Mouse (Mus musculus) CH12.LX (cell line): ENCODE data around the gene Glrx2. TPM values are rescaled to one million over a fixed set of nuclear protein-coding genes. Genes with fewer than 3 reads are reported as not detected.

Experiments used
- DNase-seq: peaks from one replicate; pipeline ENCODE4 v3.0.0-alpha.2; 2013; ENCODE audit errors: extremely low read depth
- H3K27ac ChIP-seq: 2 replicates; pipeline ENCODE4 v1.5.1; 2012; ENCODE audit warnings: low read depth, mild to moderate bottlenecking, control low read depth, moderate library complexity; ENCODE audit not compliant: insufficient read depth
- H3K27me3 ChIP-seq: replicated peaks from 2 replicates; pipeline ENCODE3; 2012; ENCODE audit warnings: inconsistent platforms
- H3K36me3 ChIP-seq, 2 experiments: replicated peaks in 1 of 2; 2 replicates each; pipeline versions ENCODE3 to v1.6.1; 2012; ENCODE audit warnings: inconsistent platforms in 1 of 2, low read length in 1 of 2, mild to moderate bottlenecking in 1 of 2, mixed read lengths in 1 of 2, moderate library complexity in 1 of 2; ENCODE audit not compliant: control insufficient read depth in 1 of 2, insufficient read depth in 1 of 2
- H3K4me1 ChIP-seq, 2 experiments: 2 replicates each; pipeline ENCODE4 v1.6.1; 2012; ENCODE audit warnings: inconsistent platforms in 1 of 2, moderate library complexity in 1 of 2; ENCODE audit not compliant: insufficient read depth in 2 of 2, control insufficient read depth in 1 of 2
- H3K4me2 ChIP-seq: 2 replicates; pipeline ENCODE4 v1.6.1; 2012; ENCODE audit warnings: low read depth, mild to moderate bottlenecking, control low read depth; ENCODE audit not compliant: poor library complexity, insufficient read depth, severe bottlenecking
- H3K4me3 ChIP-seq, 3 experiments: fragments of 150-350 bp in 1 of 3; sonication (generic) in 1 of 3; replicated peaks in 1 of 3; 2 replicates each; pipeline versions ENCODE3 to v1.5.1; 2011 to 2012; ENCODE audit warnings: low read depth in 2 of 3, low read length in 2 of 3, mild to moderate bottlenecking in 2 of 3, moderate library complexity in 2 of 3, control low read depth in 1 of 3, improper control_type of control experiment in 1 of 3, inconsistent platforms in 1 of 3, mixed read lengths in 1 of 3; ENCODE audit not compliant: poor library complexity in 1 of 3
- H3K79me2 ChIP-seq: replicated peaks from 2 replicates; pipeline ENCODE4 v1.6.1; 2012; ENCODE audit warnings: mild to moderate bottlenecking, moderate library complexity; ENCODE audit not compliant: control insufficient read depth, poor library complexity, insufficient read depth, severe bottlenecking; ENCODE audit errors: extremely low read depth
- H3K9ac ChIP-seq: 2 replicates; pipeline ENCODE4 v1.6.1; 2012; ENCODE audit warnings: low read depth, mild to moderate bottlenecking, control low read depth, moderate library complexity; ENCODE audit not compliant: insufficient read depth
- H3K9me3 ChIP-seq: replicated peaks from 2 replicates; pipeline ENCODE3; 2012; ENCODE audit warnings: low read length, inconsistent platforms, mixed read lengths
- BHLHE40 ChIP-seq: IDR thresholded peaks from 2 replicates; pipeline ENCODE4 v1.6.1; 2011; ENCODE audit warnings: mild to moderate bottlenecking, low read depth, low read length, improper control_type of control experiment
- CHD1 ChIP-seq: IDR thresholded peaks from 2 replicates; pipeline ENCODE4 v1.6.1; 2012; ENCODE audit warnings: low read depth, low read length, improper control_type of control experiment, inconsistent platforms
- CHD2 ChIP-seq: IDR thresholded peaks from 2 replicates; pipeline ENCODE4 v1.6.1; 2011; ENCODE audit warnings: low read length, improper control_type of control experiment
- CTCF ChIP-seq, 2 experiments: IDR thresholded peaks in 1 of 2; conservative IDR thresholded peaks in 1 of 2; 2 replicates each; pipeline ENCODE4 v1.5.1; 2011 to 2012; ENCODE audit warnings: low read depth in 2 of 2, low read length in 2 of 2, improper control_type of control experiment in 1 of 2, inconsistent platforms in 1 of 2, mild to moderate bottlenecking in 1 of 2, moderate library complexity in 1 of 2
- E2F4 ChIP-seq: IDR thresholded peaks from 2 replicates; pipeline ENCODE4 v1.6.1; 2011; ENCODE audit warnings: low read depth, low read length, improper control_type of control experiment; ENCODE audit not compliant: insufficient replicate concordance
- ELF1 ChIP-seq: IDR thresholded peaks from 2 replicates; pipeline ENCODE4 v1.6.1; 2014; ENCODE audit warnings: low read depth, mild to moderate bottlenecking, inconsistent platforms, low read length, improper control_type of control experiment
- EP300 ChIP-seq: IDR thresholded peaks from 2 replicates; pipeline ENCODE4 v1.6.1; 2011; ENCODE audit warnings: low read length, improper control_type of control experiment
- ETS1 ChIP-seq: conservative IDR thresholded peaks from 2 replicates; pipeline ENCODE4 v1.6.1; 2012; ENCODE audit warnings: low read depth, mild to moderate bottlenecking, inconsistent platforms, low read length, improper control_type of control experiment, moderate library complexity
- GABPA ChIP-seq: IDR thresholded peaks from 2 replicates; pipeline ENCODE4 v1.6.1; 2012; ENCODE audit warnings: low read depth, low read length, improper control_type of control experiment, inconsistent platforms; ENCODE audit not compliant: insufficient replicate concordance
- HCFC1 ChIP-seq: IDR thresholded peaks from 2 replicates; pipeline ENCODE4 v1.6.1; 2012; ENCODE audit warnings: low read depth, mild to moderate bottlenecking, inconsistent platforms, low read length, improper control_type of control experiment
- IRF4 ChIP-seq: IDR thresholded peaks from 2 replicates; pipeline ENCODE4 v1.6.1; 2014; ENCODE audit warnings: low read depth, mild to moderate bottlenecking, inconsistent platforms, low read length, improper control_type of control experiment
- JUN ChIP-seq: IDR thresholded peaks from 2 replicates; pipeline ENCODE4 v1.6.1; 2011; ENCODE audit warnings: low read depth, mild to moderate bottlenecking, low read length, improper control_type of control experiment, moderate library complexity; ENCODE audit not compliant: insufficient read depth
- JUND ChIP-seq: conservative IDR thresholded peaks from 2 replicates; pipeline ENCODE4 v1.6.1; 2011; ENCODE audit warnings: low read depth, low read length, improper control_type of control experiment
- KAT2A ChIP-seq: IDR thresholded peaks from 2 replicates; pipeline ENCODE4 v1.6.1; 2012; ENCODE audit warnings: low read length, improper control_type of control experiment, inconsistent platforms; ENCODE audit not compliant: insufficient replicate concordance
- MAFK ChIP-seq: IDR thresholded peaks from 2 replicates; pipeline ENCODE4 v1.6.1; 2011; ENCODE audit warnings: low read length, improper control_type of control experiment; ENCODE audit not compliant: insufficient replicate concordance
- MAX ChIP-seq: IDR thresholded peaks from 2 replicates; pipeline ENCODE4 v1.6.1; 2011; ENCODE audit warnings: low read length, improper control_type of control experiment
- MAZ ChIP-seq: IDR thresholded peaks from 2 replicates; pipeline ENCODE4 v1.6.1; 2012; ENCODE audit warnings: low read depth, mild to moderate bottlenecking, inconsistent platforms, low read length, improper control_type of control experiment, moderate library complexity
- MEF2A ChIP-seq: IDR thresholded peaks from 2 replicates; pipeline ENCODE4 v1.6.1; 2014; ENCODE audit warnings: low read depth, mild to moderate bottlenecking, inconsistent platforms, low read length, improper control_type of control experiment, borderline replicate concordance
- MXI1 ChIP-seq: IDR thresholded peaks from 2 replicates; pipeline ENCODE4 v1.6.1; 2011; ENCODE audit warnings: mild to moderate bottlenecking, low read depth, low read length, improper control_type of control experiment
- MYC ChIP-seq: IDR thresholded peaks from 2 replicates; pipeline ENCODE4 v1.6.1; 2011; ENCODE audit warnings: low read depth, mild to moderate bottlenecking, improper control_type of control experiment, low read length
- NELFE ChIP-seq: IDR thresholded peaks from 2 replicates; pipeline ENCODE4 v1.6.1; 2011; ENCODE audit warnings: low read depth, low read length, improper control_type of control experiment
- NRF1 ChIP-seq: IDR thresholded peaks from 2 replicates; pipeline ENCODE4 v1.6.1; 2014; ENCODE audit warnings: low read depth, mild to moderate bottlenecking, inconsistent platforms, low read length, improper control_type of control experiment, moderate library complexity
- PAX5 ChIP-seq: IDR thresholded peaks from 2 replicates; pipeline ENCODE4 v1.6.1; 2012; ENCODE audit warnings: low read length, inconsistent platforms, mixed read lengths
- POLR2A ChIP-seq: IDR thresholded peaks from 2 replicates; pipeline ENCODE4 v1.6.1; 2011; ENCODE audit warnings: low read depth, mild to moderate bottlenecking, improper control_type of control experiment, low read length
- POLR2AphosphoS2 ChIP-seq: IDR thresholded peaks from 2 replicates; pipeline ENCODE4 v1.6.1; 2011; ENCODE audit warnings: low read depth, low read length, improper control_type of control experiment
- RAD21 ChIP-seq: IDR thresholded peaks from 2 replicates; pipeline ENCODE4 v1.6.1; 2011; ENCODE audit warnings: low read depth, mild to moderate bottlenecking, low read length, improper control_type of control experiment, moderate library complexity
- RCOR1 ChIP-seq: conservative IDR thresholded peaks from 2 replicates; pipeline ENCODE4 v1.6.1; 2012; ENCODE audit warnings: low read depth, mild to moderate bottlenecking, inconsistent platforms, low read length, improper control_type of control experiment
- SIN3A ChIP-seq: IDR thresholded peaks from 2 replicates; pipeline ENCODE4 v1.6.1; 2012; ENCODE audit warnings: low read length, improper control_type of control experiment, inconsistent platforms
- SMC3 ChIP-seq: IDR thresholded peaks from 2 replicates; pipeline ENCODE4 v1.6.1; 2011; ENCODE audit warnings: low read depth, low read length, improper control_type of control experiment
- TBP ChIP-seq: conservative IDR thresholded peaks from 2 replicates; pipeline ENCODE4 v1.6.1; 2011; ENCODE audit warnings: low read depth, low read length, improper control_type of control experiment
- TCF12 ChIP-seq: IDR thresholded peaks from 2 replicates; pipeline ENCODE4 v1.6.1; 2014; ENCODE audit warnings: low read depth, mild to moderate bottlenecking, inconsistent platforms, low read length, improper control_type of control experiment
- UBTF ChIP-seq: IDR thresholded peaks from 2 replicates; pipeline ENCODE4 v1.6.1; 2012; ENCODE audit warnings: low read depth, mild to moderate bottlenecking, inconsistent platforms, low read length, improper control_type of control experiment, moderate library complexity
- USF1 ChIP-seq: IDR thresholded peaks from 2 replicates; pipeline ENCODE4 v1.6.1; 2014; ENCODE audit warnings: low read depth, mild to moderate bottlenecking, inconsistent platforms, low read length, improper control_type of control experiment
- USF2 ChIP-seq: conservative IDR thresholded peaks from 2 replicates; pipeline ENCODE4 v1.6.1; 2011; ENCODE audit warnings: low read depth, low read length, improper control_type of control experiment
- ZC3H11A ChIP-seq: IDR thresholded peaks from 2 replicates; pipeline ENCODE4 v1.6.1; 2012; ENCODE audit warnings: low read depth, mild to moderate bottlenecking, inconsistent platforms, low read length, improper control_type of control experiment
- ZKSCAN1 ChIP-seq: IDR thresholded peaks from 2 replicates; pipeline ENCODE4 v1.6.1; 2012; ENCODE audit warnings: low read depth, inconsistent platforms, low read length, improper control_type of control experiment, borderline replicate concordance
- ZMIZ1 ChIP-seq: IDR thresholded peaks from 2 replicates; pipeline ENCODE4 v1.6.1; 2012; ENCODE audit warnings: low read depth, mild to moderate bottlenecking, inconsistent platforms, low read length, improper control_type of control experiment
- ZNF384 ChIP-seq: IDR thresholded peaks from 2 replicates; pipeline ENCODE4 v1.6.1; 2012; ENCODE audit warnings: low read depth, low read length, improper control_type of control experiment, inconsistent platforms
- dilution Hi-C: fragments of 300-500 bp; cut with MboI; formaldehyde crosslinking; loops from 2 replicates; pipeline ENCODE4 v1.14.3; 2020; ENCODE audit warnings: low sequenced_read_pairs; ENCODE audit not compliant: extremely low pct_unique_long_range_greater_than_20kb, extremely low pct_ligation_motif_present
- in situ Hi-C: fragments of 300-500 bp; cut with MboI; formaldehyde crosslinking; loops from 3 replicates; pipeline ENCODE4 v1.14.3; 2019; ENCODE audit warnings: low sequenced_read_pairs, low pct_ligation_motif_present, low pct_unique_long_range_greater_than_20kb, mixed read lengths
- polyA plus RNA-seq: library from polyadenylated mRNA; unstranded; fragments of >175 nt; gene quantifications from 2 replicates; pipeline ENCODE4 v1.2.1, GENCODE M21; 2012; ENCODE audit warnings: low read depth; ENCODE audit not compliant: insufficient read length
- total RNA-seq, 2 experiments: library from RNA; depleted of rRNA; stranded (reverse); fragments of 300-350 nt in 1 of 2; fragments of >200 nt in 1 of 2; gene quantifications; 2 replicates each; pipeline ENCODE4 v1.2.3; 2012 to 2014

Glrx2 gene
- total and polyA plus RNA-seq, 3 experiments: 28.0 to 51.4 (median 32.9) TPM

GRCm38 (mm10) chr1:143702741-143703262 lies 13.3 kb upstream of the Glrx2 start, which contains the start of gene Cdc73:
Gene Cdc73, minus strand, starts transcription at chr1:143702893.
- peak within 1 kb of the TSS; percentile 86 for H3K4me2 ChIP-seq
- peak within 1 kb of the TSS; percentile 90 to 97 (median 92) for H3K4me3 ChIP-seq
- H3K27me3 ChIP-seq: peaks cover 11% of the 10 kb centered on the region
- DNase-seq: peak; percentile 73
- no peaks in the 10 kb centered on the region for H3K9me3 ChIP-seq
- peaks cover 41% of the 10 kb centered on the region for H3K79me2 ChIP-seq
- TF ChIP-seq MAFK (no peak), ZMIZ1 (no peak; the same call in 1 of the 2 replicates), EP300 (no peak), E2F4 (no peak), ETS1 (no peak), NELFE (peak; percentile 70), USF2 (no peak), PAX5 (no peak), CHD2 (no peak), MYC (no peak), ELF1 (peak; percentile 69), SMC3 (peak; percentile 46), GABPA (no peak), POLR2AphosphoS2 (no peak), BHLHE40 (peak; percentile 27), CHD1 (no peak), JUN (no peak), IRF4 (no peak), ZKSCAN1 (no peak), JUND (no peak), POLR2A (peak; percentile 72; the same call in 1 of the 2 replicates), UBTF (peak; percentile 69; the same call in 1 of the 2 replicates), NRF1 (peak; percentile 69), MAZ (no peak), CTCF (conservative IDR thresholded peaks at IDR 0.05 in 1 of 2, IDR thresholded peaks at IDR 0.05 in 1 of 2; ENCODE audit: low read depth in 2 of 2, low read length in 2 of 2) (peak in 1 of 2 experiments; percentile 77; a peak in 2 of 4 replicates), RCOR1 (no peak), ZNF384 (no peak), RAD21 (peak; percentile 13), MAX (peak; percentile 51; the same call in 1 of the 2 replicates), ZC3H11A (no peak), MXI1 (0 out of 2 replicates have a peak, but pooled peaks have one; percentile 26), USF1 (no peak), TCF12 (peak; percentile 66), HCFC1 (peak; percentile 53; the same call in 1 of the 2 replicates), KAT2A (no peak), SIN3A (0 out of 2 replicates have a peak, but pooled peaks have one; percentile 16), TBP (peak; percentile 68; the same call in 1 of the 2 replicates), MEF2A (peak; percentile 65; the same call in 1 of the 2 replicates)
- TF ChIP-seq, all 38 proteins: peak for 16
- peaks cover 3 to 14% of the 10 kb centered on the region in 2 experiments for H3K36me3 ChIP-seq
- dilution Hi-C loops (no loop called here), in situ Hi-C loops (no loop called here)
- peaks cover 0 to 12% of the 10 kb centered on the region in 2 experiments; a peak in 1 of 4 replicates for H3K4me1 ChIP-seq
- H3K27ac ChIP-seq: peak within 1 kb of the TSS; percentile 85
- peak within 1 kb of the TSS; percentile 96 for H3K9ac ChIP-seq
